Mouse (Mus musculus) embryo, embryonic 11.5 days (tissue): ENCODE measurements around the gene Arhgef28.

ENCODE experiments used
- DNase-seq: peaks from one replicate; pipeline ENCODE4 v3.0.0-alpha.2; 2012; ENCODE audit warnings: low read depth, low spot score

The Arhgef28 gene

DNA sequence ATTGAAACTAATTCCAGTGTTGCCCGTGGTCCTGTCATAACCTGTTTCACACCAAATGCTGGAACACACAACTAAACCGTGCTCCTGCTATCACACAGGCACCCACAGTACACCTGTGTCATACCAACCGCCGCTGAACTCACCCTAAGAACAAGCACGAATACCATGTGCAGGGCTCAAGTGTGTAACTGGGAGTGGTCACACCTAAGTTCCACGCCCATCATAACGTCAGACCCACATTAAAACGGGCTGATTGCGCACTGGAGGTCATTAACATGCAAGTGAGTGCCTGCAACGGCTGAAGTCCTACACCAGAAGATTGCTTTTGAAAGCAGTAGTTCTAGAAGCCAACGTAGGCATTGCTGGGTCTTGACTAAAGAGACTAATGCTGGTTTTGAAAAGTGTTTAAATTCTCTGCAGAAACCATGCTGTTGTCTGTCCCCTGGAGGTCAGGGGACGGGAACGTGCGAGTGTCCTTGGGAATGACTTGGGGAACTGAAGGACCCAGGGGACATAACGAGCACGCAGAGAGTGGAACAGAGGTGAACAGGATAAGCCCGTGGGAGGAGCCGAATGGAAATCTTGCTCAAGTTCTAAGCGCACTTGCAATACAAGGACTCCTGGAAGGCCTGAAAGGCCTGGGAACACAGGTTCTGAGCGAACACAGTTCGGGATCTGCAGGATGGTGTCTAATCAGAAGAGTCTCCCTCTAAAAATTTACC, 22.9 kb downstream of the Arhgef28 start:
- no peak for DNase-seq

DNA sequence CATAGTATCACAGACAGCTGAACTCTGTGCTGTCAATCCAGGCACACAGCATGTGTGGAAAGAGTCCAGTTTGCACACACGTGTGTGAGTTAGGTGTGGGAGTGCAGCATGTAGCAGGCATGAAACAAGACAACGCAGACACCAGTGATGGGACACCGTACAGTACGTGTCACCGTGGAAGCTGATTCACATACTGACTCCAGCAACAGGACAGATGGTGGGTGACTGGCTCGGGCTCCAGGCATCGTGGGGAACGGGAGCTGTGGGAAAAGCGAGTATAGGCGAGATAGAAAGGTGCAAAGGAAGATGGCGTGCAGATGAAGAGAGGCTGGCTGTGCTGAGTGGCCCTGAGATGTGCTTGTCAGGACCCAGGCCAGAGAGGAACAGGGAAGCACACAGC, 23.9 kb downstream of the Arhgef28 start:
- DNase-seq = no peak

DNA sequence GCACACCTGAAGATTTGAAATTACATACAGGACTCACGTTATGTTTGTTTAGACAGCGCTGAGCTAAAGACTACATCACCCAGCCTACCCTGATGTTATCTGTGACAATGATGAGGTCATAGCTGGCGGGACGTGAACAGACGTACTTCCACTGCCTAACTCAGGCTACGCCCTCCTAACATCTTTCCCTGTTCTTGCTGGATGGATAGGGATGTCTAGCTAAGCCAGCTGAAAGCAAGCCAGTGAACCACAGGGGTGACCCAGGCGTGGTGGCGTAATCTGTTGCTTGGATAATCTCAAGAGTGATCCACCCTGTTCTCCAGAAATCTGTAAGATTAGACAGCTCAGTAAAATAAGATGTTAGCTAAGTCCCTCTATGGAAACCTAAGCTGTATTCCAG, 25.6 kb downstream of the Arhgef28 start:
- no peak for DNase-seq

DNA sequence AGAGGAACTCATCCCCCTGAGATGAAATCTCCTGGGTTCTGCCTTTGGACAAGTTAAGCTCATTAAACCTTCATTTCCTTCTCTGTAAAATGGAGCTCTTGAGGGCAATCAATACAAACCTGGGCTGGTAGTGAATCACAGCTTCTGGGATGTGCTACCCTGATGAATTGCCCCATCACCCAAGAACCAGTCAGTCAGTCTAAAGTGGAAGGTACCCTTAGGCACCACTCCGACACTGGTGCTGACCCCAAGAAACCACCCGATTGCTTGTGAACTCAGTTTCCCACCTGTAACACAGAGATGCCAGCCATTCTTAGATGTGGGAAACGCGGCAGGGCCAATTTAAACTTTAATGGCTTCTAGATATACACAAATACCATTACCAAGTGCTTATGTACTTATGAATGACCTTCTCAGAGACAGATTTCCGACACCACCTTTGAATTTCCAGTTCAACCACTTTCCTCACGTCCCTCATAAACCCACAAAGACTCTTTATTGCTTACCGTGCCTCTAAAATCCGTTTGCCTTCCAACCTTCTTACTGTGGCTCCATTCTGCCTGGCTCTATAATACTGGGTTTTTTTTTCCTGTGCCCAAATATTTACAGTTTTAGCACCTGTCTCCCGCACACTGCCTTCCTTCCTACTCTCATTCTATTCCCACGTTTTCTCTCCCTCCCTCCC, 30.8 kb downstream of the Arhgef28 start:
- DNase-seq = no peak

DNA sequence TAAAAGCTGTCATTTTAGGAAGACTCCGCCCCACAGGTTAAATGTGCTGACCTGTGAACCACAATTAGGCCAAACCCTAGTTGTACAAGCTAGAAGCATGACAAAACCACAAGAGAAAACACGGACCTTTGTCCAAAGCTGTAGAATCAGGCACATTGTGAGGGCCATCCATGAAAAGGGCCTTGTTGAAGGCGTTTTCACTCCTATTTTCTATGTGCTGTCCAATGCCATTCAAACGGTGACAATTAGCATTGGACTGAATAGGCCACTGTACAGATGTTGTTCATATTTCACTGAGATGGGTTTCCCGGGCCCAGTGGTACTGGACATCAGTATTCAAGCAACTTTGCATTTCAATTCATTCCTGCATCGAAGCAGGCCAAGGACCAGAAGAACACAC, 33.2 kb downstream of the Arhgef28 start:
- no peak for DNase-seq

DNA sequence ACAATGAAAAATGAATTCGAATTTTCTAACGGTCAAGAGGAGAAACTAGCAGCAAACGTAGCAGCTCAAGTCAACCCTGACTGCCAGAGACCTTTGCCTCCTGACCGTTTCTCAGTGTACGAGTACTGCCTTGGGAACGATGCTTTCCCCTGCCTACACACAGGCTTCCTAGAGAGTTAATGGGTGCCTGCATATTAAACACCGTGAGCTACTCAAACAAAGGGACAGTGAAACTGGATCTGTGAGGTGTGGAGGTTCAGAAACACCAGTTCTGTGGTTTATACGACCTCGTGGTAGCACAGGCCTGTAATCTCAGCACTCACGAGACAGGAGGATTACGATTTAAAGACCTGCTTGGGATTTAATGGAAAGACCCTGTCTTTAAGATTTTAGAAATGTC, 33.9 kb downstream of the Arhgef28 start:
- DNase-seq = no peak

DNA sequence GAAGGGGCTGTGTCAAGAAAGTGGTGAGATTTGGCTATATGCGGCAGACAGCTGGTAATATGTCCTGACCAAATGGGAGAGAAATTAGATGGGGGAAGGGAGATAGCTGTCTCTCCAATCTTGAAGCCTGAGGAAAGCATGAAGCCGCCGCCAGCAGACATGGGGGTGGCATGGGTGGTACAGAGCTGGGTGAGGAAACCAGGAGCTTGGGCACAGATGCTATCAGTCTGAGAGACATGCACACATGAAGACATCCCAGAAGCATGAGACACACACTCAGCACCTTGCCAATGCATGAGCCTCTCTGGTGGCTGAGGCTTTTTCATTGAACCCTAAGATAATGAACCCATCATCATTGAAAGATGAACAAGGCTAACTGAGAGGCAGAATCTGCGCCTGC, 34.5 kb downstream of the Arhgef28 start:
- DNase-seq = no peak

DNA sequence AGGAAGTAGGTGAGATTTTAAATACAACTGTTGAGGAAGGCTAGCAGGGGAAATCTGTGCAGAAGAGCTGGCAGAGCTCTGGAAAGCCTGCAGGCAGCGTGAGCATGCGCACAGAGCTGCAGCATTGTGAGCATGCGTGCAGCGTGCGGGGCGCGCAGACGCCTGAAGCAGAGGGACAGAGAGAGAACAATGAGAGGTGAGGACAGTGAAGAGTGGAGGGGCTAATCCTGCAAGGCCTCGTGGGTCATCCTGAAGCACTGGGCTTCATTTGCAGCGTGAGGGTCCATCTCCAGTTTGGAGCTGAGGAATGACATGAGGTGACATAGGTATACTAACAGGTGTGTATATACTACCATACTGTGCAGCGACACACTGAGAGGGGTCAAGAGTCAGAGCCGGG, 35.0 kb downstream of the Arhgef28 start:
- DNase-seq = no peak

DNA sequence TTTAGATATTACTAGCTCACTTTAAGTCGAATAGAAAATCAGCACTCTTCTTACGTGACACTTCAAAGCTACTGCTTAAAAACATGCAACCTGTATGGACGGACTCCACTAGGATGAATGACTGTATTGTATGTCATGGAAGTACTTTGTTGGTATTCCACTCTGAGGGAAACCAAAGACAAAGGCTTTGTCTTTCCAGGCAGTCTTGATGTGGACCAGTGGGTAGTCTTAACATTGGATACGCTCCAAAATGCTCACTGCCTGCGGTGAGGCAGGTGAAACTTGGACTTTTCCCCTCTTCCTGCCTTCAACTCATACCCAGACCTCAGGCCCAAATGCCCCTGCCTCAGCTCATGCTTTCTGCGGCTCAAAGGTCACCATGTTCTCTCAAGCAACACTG, 41.4 kb downstream of the Arhgef28 start:
- DNase-seq = no peak

DNA sequence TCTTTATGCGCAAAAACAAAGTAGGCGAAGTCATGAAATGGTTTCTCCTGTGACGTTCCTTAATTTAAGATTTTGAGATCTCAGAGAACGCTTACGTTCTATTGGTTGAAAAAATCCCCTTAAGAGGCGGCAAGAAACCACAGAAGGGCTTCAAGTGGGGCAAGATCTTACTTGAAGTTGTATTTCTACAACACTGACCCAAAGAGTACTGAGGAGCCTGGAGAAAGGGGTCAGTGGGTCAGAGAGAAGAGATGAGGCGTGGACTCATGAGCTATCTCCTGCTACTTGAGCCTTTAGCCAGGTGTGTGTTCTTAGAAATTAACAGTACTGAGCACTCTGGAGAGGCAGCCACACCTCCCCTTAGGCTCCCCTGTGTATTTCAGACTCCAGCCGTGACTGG, 44.7 kb downstream of the Arhgef28 start:
- no peak for DNase-seq

DNA sequence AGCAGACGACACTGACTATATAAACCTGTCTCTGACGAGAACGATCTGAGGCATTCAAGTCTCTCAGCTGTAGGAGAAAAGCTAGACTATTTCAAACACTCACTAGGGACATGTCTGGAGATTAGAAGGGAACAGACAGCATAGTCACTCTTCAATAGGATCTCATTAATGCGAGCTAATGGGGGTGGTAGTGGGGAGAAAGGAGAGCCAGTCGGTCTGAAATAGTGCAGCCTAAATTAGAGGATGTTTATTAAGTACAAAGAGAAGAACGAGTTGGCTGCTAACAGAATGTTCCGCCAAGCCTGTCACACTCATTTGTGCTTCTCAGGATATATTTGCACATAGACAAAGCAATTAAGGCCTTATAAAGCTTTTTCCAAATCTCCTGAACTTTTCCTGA, 49.6 kb downstream of the Arhgef28 start:
- DNase-seq = no peak

DNA sequence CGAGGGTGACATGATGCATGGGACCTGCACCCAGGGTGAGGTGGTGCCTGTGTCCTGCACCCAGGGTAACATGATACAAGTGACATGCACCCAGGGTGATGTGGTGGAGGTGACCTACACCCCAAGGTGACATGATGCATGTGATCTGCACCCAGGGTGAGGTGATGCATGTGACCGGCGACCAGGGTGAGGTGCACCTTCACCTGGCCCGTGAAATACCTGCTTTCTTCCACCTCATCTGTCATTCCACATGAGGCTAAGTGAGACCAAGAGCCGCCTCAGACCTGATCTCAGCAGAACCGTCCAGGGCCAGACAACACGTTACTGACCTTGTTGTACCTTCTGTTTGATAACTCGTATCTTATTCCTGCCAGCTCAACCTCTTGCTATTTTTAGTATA, 53.5 kb downstream of the Arhgef28 start:
- DNase-seq = no peak

DNA sequence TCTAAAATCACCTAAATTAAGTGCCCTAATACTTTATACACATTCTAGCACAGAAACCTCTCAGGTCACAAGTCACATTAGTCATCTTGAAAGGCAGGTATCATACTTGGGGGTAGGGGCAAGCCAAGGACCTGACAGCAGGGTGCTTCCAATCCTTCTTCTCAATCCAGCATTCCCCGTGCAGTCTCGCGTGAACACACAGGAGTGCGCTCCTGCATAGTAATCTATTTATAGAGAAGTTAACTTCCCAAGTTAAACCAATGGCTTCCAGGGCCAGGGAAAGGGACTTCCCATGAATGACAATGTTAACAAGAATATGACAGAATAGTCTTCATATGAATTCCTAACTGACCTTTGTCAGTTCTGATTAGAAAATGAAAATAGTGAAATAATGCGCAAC, 58.7 kb downstream of the Arhgef28 start:
- no peak for DNase-seq

DNA sequence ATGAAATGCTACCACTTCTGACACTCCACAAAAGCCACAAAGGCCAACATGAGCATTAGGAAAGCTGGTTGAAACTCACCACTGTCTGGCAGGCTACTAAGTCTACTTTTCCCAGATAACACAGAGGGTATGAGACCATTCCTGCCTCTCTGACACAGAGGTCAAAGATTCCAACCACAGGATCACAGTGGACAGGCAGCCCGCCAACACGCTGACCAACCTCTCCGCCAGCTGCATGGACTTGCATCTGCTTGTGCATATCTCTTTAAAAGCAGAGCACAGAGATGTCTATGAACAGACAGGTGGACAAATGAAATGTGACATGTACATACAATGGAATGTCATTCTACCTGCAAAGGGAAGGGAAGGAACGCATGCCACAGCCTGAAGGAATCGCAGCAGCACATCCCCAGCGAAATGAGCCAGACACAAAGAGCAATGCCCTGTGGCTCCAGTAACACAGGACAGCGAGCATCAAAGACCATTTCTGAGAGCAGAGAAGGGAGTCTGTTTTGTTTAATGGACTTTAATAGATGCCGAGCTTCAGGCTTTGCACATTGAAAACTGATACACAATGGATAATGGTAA, 59.6 kb downstream of the Arhgef28 start:
- DNase-seq = no peak

DNA sequence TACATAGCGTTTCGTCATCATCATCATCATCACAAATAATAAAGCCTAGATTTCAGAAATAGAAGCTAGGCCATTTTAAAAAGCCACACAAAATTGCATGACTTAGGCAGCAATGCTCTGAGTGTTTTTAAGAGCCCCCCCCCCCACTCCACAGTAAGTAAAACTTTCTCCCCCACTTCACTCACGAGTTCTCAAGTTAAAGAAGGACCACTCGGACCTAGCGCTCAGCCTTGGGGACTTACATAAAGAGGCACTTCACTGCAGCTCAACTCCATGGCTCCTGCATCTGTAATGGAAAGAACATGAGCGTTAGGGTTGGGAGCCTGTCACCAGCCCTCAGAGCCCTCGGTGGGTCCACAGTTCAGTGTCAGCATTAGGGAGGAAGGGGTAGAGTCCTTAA, 60.9 kb downstream of the Arhgef28 start:
- DNase-seq = no peak

DNA sequence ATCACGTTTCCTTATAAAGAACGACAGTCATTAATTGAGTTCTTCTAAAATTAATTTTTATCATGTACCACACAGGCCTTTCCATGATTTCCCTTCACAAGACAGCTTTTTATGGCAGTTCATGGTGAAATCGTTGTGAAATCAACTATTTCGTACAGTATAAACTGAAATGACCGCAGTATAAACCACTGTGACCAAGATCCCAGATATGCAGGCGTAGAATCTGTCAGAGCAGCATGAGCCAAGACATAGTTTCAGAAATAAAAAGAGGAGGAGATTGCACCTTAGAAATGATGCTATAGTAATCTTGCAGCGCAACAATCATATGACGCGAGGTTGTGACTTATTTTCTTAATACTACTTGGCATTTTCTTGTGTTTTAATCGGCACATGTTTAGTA, 63.2 kb downstream of the Arhgef28 start:
- no peak for DNase-seq

DNA sequence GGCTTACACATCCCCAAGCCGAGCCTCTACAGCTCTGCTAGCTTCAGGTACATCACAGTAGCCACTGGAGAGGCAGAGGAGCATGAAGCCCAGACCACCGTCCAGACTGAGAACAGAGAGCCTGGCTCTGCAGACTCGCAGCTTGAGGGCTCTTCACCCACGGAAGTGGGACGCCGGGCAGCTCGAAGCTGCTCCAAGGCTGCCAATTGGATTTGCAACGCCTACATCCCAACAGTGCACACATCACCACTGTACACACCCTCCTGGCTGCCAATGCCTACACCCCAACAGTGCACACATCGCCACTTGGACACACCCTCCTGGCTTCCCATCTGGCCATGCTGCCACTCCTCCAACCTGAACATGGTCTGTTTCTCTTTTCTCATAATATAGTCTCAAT, 65.6 kb downstream of the Arhgef28 start:
- no peak for DNase-seq

DNA sequence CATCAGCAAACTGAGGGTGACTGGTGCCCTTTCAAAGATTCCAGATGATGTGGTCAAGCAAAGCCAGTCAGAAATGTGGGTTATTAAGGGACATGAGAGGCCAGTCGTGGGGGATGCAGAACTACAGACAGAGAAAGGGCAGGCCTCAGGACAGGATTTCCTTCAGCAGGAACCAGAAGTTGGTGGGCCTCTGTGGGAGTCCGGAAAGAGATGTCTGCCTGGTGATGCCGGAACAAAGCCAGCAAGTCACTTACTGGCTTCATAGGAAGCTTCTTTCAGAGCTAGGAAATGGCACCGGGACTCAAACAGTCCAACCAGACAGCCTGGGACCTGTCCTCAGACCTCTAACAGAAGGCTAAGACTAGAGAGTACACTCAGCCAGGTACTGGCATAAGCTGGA, 67.5 kb downstream of the Arhgef28 start:
- no peak for DNase-seq

DNA sequence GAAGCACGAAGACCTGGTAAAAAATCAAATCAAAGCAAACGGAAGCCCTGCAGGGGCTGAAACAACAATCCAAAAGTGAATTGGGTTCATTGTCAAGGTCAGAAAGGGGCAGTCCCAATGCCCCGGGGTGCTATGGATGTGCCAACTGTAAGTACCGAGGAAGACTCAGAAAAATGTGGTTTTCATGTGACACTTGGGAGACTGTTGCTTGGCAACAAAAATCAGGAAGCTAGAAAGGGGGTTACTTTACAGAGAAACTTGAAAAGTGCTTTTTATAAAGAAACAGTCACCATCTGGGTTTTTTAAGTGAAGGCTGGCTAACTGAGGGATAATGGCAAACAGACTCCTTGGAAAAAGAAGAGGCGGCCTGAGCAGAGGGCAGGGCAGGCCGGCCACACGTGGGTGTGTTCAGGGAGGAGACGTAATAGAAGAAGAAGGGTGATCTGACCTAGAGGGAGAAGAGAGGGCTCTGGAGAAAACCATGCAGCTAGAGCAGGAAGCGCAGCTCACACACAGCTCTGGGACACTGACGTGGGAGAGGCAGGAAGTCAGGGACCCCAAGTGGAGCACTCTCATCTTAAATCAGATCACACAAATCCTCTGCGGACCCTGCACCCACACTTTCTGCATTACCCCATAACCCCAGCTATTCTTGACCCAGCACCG, 70.2 kb downstream of the Arhgef28 start:
- DNase-seq = no peak

DNA sequence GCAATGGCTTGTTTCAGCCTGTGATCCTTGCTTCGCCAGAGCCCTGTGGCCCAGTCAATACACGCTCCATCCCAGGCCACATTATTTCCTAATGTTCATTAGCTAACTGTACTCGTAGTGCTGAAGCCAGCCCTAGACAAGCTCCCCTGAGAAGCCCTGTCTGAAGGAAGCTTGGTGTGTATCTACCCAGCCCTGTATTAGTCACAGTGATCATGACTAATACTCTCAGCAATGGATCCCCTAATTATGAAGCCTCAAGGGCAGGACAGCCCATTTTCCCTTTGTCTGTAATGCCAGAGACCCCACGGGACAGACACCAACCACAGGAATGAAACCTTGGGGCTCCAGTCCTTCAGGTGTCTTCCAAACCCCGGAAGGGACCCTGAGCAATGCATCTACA, 73.3 kb downstream of the Arhgef28 start:
- no peak for DNase-seq

DNA sequence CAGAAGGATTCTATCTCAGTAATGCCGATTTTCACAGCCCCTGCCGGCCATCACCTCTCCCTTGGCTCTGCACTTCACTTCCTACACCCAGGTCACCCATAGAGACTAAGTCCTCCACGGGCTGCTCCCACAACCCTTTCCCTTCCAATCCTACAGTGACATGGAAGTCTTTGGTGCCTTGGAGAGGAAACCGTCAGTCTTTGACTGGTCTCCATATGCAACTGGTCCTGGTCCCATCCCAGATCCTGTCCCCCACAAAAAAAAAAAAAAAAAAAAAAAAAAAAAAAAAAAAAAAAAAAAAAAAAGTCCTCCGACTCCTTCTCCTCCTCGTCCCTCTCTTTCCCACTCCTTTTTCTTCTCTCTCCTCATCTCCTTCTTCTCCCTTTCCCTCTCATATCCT, 74.0 kb downstream of the Arhgef28 start:
- DNase-seq = no peak

DNA sequence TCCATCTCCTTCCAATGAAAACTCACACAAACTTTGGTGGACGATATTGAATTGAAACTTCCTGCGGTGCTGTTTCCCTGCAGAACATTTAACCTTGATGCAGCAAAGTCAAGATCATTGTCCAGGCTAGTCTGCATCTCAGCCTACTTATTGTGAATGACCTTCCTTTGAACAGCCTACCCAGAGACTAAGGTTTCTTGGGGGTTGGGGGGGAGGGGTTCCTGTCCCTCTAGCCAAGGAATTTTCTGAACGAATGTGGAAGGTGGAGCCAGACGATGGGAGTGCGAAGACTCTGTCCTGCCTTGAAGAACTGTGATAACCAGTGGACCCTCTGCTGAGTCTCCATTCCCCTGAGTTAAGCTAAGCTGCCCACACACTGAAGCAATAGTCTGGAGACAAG, 80.6 kb downstream of the Arhgef28 start:
- DNase-seq = no peak
